Mouse (Mus musculus): Measurements from ENCODE around the gene Tex11. TPM values are rescaled to one million over a fixed set of nuclear protein-coding genes. Genes with fewer than 3 reads are reported as not detected.
A peak's percentile ranks its signal among the peaks of the same experiment; 100 is the strongest.
"Not testable (repeated sequence)": the region's sequence is repeated elsewhere in the genome, so short reads cannot be mapped to it uniquely, and the experiment has no call there.

The Tex11 gene
- polyA plus RNA-seq (2015; fragmentation: Nextera tagmentation; extraction: Ambion mirVana): 0.05 and 0.14 TPM in 2 replicates

DNA sequence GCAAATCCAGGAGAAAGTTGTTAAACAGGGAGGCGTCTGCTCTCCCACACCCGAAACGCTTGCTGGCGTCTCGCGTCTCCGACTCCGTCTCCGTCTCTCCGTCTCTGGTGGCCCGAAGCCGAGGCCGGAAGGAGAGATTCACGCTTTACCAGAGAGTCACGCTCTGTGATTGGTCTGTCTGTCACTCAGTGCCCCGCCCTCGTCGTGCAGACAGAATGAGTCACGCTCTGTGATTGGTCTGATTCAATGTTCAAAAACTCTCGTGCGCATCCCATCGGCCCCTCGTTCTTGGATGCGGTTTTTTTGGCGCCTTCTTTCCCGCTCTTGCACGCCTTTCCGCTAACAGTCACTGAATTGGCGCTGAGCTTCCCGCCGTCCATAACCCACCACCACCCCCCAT, at the start of gene Tex11:
Gene Tex11, minus strand, starts transcription at position 127 of the 400 bp plus-strand sequence.
- no peak within 1 kb of the TSS for H3K4me2 ChIP-seq (replicated peaks)
- no peak within 1 kb of the TSS for H3K27ac ChIP-seq (replicated peaks)
- no peaks in the 10 kb centered on the region for H3K27me3 ChIP-seq
- no peak within 1 kb of the TSS for H3K4me3 ChIP-seq (replicated peaks)
- H3K4me1 ChIP-seq: no peaks in the 10 kb centered on the region
- H3K36me3 ChIP-seq: no peaks in the 10 kb centered on the region
- no peak for ATAC-seq (ENCODE audit: insufficient number of reproducible peaks, low FRiP score, low TSS enrichment, low read depth)
- H3K9me3 ChIP-seq (replicated peaks): no peaks in the 10 kb centered on the region
- H3K9ac ChIP-seq: no peak within 1 kb of the TSS
- WGBS: 88% methylated on average over 31 of the region's 31 CpGs

GRCm38 (mm10) chrX:101085920-101086319, 26.5 kb upstream of the Tex11 start, which contains the start of gene Slc7a3:
TSS of gene Slc7a3 (minus strand) at chrX:101086020.
- Histone ChIP-seq H3K9ac (no peak within 1 kb of the TSS), H3K9me3 (replicated peaks) (no peaks in the 10 kb centered on the region), H3K27me3 (peaks cover 8% of the 10 kb centered on the region), H3K4me1 (no peaks in the 10 kb centered on the region), H3K27ac (replicated peaks) (no peak within 1 kb of the TSS), H3K4me3 (replicated peaks) (peak within 1 kb of the TSS; percentile 20), H3K36me3 (no peaks in the 10 kb centered on the region), H3K4me2 (replicated peaks) (peak within 1 kb of the TSS; percentile 48)
- ATAC-seq (ENCODE audit: insufficient number of reproducible peaks, low FRiP score, low TSS enrichment, low read depth): no peak
- 32% methylated on average over 11 of the region's 11 CpGs for WGBS

GRCm38 (mm10) chrX:101085211-101085610, 25.7 kb upstream of the Tex11 start:
- Histone ChIP-seq H3K4me2 (replicated peaks) (peak overlapping the region; percentile 48), H3K4me3 (replicated peaks) (peak overlapping the region; percentile 20)
- not testable (repeated sequence) for H3K27me3 ChIP-seq; ATAC-seq (ENCODE audit: insufficient number of reproducible peaks, low FRiP score, low TSS enrichment, low read depth); H3K4me1 ChIP-seq; H3K9ac ChIP-seq; H3K9me3 ChIP-seq (replicated peaks); H3K27ac ChIP-seq (replicated peaks); H3K36me3 ChIP-seq
- WGBS: 13% methylated on average over 9 of the region's 9 CpGs

GRCm38 (mm10) chrX:101084192-101084591, 24.7 kb upstream of the Tex11 start:
- ATAC-seq (ENCODE audit: insufficient number of reproducible peaks, low FRiP score, low TSS enrichment, low read depth): no peak
- Histone ChIP-seq H3K9ac (no peak overlapping the region), H3K36me3 (no peaks in the 10 kb centered on the region), H3K4me3 (replicated peaks) (no peak overlapping the region), H3K27ac (replicated peaks) (no peak overlapping the region), H3K4me1 (no peaks in the 10 kb centered on the region), H3K4me2 (replicated peaks) (no peak overlapping the region), H3K27me3 (peaks cover 8% of the 10 kb centered on the region), H3K9me3 (replicated peaks) (no peaks in the 10 kb centered on the region)
- WGBS: 54% methylated on average over 2 of the region's 2 CpGs

- Histone ChIP-seq H3K4me1 (no peaks in the 10 kb centered on the region), H3K4me2 (replicated peaks) (no peak overlapping the region), H3K27me3 (no peaks in the 10 kb centered on the region), H3K4me3 (replicated peaks) (no peak overlapping the region), H3K27ac (replicated peaks) (no peak overlapping the region), H3K9me3 (replicated peaks) (no peaks in the 10 kb centered on the region), H3K36me3 (no peaks in the 10 kb centered on the region), H3K9ac (no peak overlapping the region)
- 48% methylated on average over 1 of the region's 1 CpGs for WGBS
- no peak for ATAC-seq (ENCODE audit: insufficient number of reproducible peaks, low FRiP score, low TSS enrichment, low read depth)
Observed at GRCm38 (mm10) chrX:101065245-101065644, 5.8 kb upstream of the Tex11 start.

DNA sequence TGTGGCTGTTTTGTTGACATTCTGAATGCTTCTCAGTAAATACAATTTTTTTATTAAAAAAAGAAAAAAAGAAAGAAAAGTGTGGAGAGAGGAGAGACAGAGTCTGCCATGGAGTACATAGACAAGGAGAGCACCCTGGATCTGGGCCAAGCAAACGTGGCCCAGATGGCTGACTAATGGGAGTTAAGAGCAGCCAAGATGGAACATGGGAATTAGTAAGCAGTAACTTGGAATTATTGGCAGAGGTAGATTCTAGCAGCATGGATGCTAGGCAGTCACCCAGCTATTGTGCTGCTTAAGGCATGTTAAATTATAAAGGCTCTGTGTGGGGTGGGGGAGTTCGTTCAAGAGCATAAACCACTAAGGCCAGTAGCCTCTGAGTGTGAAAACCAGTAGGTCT, 4.0 kb upstream of the Tex11 start:
- no peaks in the 10 kb centered on the region for H3K27me3 ChIP-seq
- no peaks in the 10 kb centered on the region for H3K4me1 ChIP-seq
- H3K27ac ChIP-seq (replicated peaks): no peak overlapping the region
- H3K4me2 ChIP-seq (replicated peaks): no peak overlapping the region
- no peaks in the 10 kb centered on the region for H3K36me3 ChIP-seq
- H3K9me3 ChIP-seq (replicated peaks): no peaks in the 10 kb centered on the region
- WGBS: 36% methylated on average over 2 of the region's 2 CpGs
- ATAC-seq (ENCODE audit: insufficient number of reproducible peaks, low FRiP score, low TSS enrichment, low read depth): no peak
- no peak overlapping the region for H3K9ac ChIP-seq
- H3K4me3 ChIP-seq (replicated peaks): no peak overlapping the region

- WGBS: 39% methylated on average over 2 of the region's 2 CpGs
Observed at GRCm38 (mm10) chrX:100943640-100944039, 115.8 kb downstream of the Tex11 start.

GRCm38 (mm10) chrX:100839211-100839610, 220.3 kb downstream of the Tex11 start:
- Histone ChIP-seq H3K9me3 (replicated peaks) (no peaks in the 10 kb centered on the region), H3K27me3 (no peaks in the 10 kb centered on the region), H3K4me2 (replicated peaks) (no peak overlapping the region), H3K27ac (replicated peaks) (no peak overlapping the region), H3K36me3 (no peaks in the 10 kb centered on the region), H3K4me3 (replicated peaks) (no peak overlapping the region), H3K4me1 (no peaks in the 10 kb centered on the region), H3K9ac (no peak overlapping the region)
- ATAC-seq (ENCODE audit: insufficient number of reproducible peaks, low FRiP score, low TSS enrichment, low read depth): no peak

More at GRCm38 (mm10) chrX:100943640-100944039, 115.8 kb downstream of the Tex11 start:
- Histone ChIP-seq H3K27me3 (no peaks in the 10 kb centered on the region), H3K36me3 (no peaks in the 10 kb centered on the region), H3K4me3 (replicated peaks) (no peak overlapping the region), H3K9me3 (replicated peaks) (no peaks in the 10 kb centered on the region), H3K4me1 (no peaks in the 10 kb centered on the region), H3K27ac (replicated peaks) (no peak overlapping the region), H3K9ac (no peak overlapping the region), H3K4me2 (replicated peaks) (no peak overlapping the region)
- ATAC-seq (ENCODE audit: insufficient number of reproducible peaks, low FRiP score, low TSS enrichment, low read depth): no peak

- 77% methylated on average over 2 of the region's 2 CpGs for WGBS
- ATAC-seq (ENCODE audit: insufficient number of reproducible peaks, low FRiP score, low TSS enrichment, low read depth): no peak
- no peak overlapping the region for H3K4me3 ChIP-seq (replicated peaks)
- H3K9me3 ChIP-seq (replicated peaks): no peaks in the 10 kb centered on the region
- no peak overlapping the region for H3K4me2 ChIP-seq (replicated peaks)
- no peaks in the 10 kb centered on the region for H3K4me1 ChIP-seq
- H3K27me3 ChIP-seq: no peaks in the 10 kb centered on the region
- H3K9ac ChIP-seq: no peak overlapping the region
- no peaks in the 10 kb centered on the region for H3K36me3 ChIP-seq
- H3K27ac ChIP-seq (replicated peaks): no peak overlapping the region
Observed at GRCm38 (mm10) chrX:100832806-100833205, 226.7 kb downstream of the Tex11 start.

DNA sequence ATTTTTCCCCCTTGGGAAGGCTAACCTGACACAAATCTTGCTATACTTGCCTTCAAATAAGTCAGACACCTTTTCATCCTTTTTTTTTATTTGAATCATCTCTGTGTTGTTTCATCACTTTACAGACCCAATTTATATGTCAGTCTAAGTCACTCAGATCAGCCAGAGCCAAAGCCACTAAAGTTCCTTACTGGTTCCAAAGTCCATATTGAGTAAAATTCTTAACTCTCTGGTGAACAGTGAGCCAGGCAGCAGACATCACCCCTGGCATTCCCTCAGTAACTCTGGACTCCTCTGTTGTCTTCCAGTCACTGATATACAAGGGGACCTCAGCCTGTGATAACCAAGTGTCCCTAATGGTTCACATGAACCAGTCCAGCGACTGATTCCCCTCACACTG, 233.9 kb downstream of the Tex11 start:
- 72% methylated on average over 1 of the region's 1 CpGs for WGBS
- no peaks in the 10 kb centered on the region for H3K4me1 ChIP-seq
- H3K9me3 ChIP-seq (replicated peaks): no peaks in the 10 kb centered on the region
- no peak overlapping the region for H3K9ac ChIP-seq
- no peak overlapping the region for H3K4me2 ChIP-seq (replicated peaks)
- no peaks in the 10 kb centered on the region for H3K27me3 ChIP-seq
- H3K36me3 ChIP-seq: no peaks in the 10 kb centered on the region
- ATAC-seq (ENCODE audit: insufficient number of reproducible peaks, low FRiP score, low TSS enrichment, low read depth): no peak
- H3K27ac ChIP-seq (replicated peaks): no peak overlapping the region
- H3K4me3 ChIP-seq (replicated peaks): no peak overlapping the region

- ATAC-seq (ENCODE audit: insufficient number of reproducible peaks, low FRiP score, low TSS enrichment, low read depth): no peak
- no peak overlapping the region for H3K9ac ChIP-seq
- no peaks in the 10 kb centered on the region for H3K27me3 ChIP-seq
- no peak overlapping the region for H3K27ac ChIP-seq (replicated peaks)
- no peak overlapping the region for H3K4me2 ChIP-seq (replicated peaks)
- H3K36me3 ChIP-seq: no peaks in the 10 kb centered on the region
- no peak overlapping the region for H3K4me3 ChIP-seq (replicated peaks)
- 57% methylated on average over 1 of the region's 1 CpGs for WGBS
- H3K4me1 ChIP-seq: no peaks in the 10 kb centered on the region
- no peaks in the 10 kb centered on the region for H3K9me3 ChIP-seq (replicated peaks)
Observed at GRCm38 (mm10) chrX:100821149-100821548, 238.3 kb downstream of the Tex11 start.

DNA sequence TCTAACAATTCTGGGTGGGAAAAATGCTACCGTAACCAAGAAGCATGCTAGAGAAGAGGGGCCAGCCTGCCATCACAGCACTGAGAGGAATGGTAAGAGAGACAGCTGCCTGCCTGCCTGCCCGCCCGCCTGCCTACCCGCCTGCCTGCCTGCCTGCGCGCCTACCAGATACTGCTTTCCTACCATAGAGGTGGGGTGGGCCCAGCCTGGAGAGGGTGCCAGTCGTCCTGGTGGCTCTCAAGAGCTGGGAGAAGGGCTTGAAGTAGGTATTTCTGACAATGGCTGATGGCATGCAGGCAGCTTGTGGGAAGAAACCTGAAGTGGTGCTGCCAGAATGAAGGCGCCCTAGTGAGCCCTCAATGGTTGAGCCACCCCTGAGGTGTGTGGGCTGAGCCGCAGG, 240.8 kb downstream of the Tex11 start:
- H3K36me3 ChIP-seq: 0 out of 2 replicates have a peak, but pooled peaks cover 9% of the 10 kb centered on the region
- WGBS: 90% methylated on average over 9 of the region's 9 CpGs
- H3K9ac ChIP-seq: no peak overlapping the region
- ATAC-seq (ENCODE audit: insufficient number of reproducible peaks, low FRiP score, low TSS enrichment, low read depth): no peak
- no peaks in the 10 kb centered on the region for H3K4me1 ChIP-seq
- H3K27me3 ChIP-seq: no peaks in the 10 kb centered on the region
- H3K27ac ChIP-seq (replicated peaks): no peak overlapping the region
- no peak overlapping the region for H3K4me2 ChIP-seq (replicated peaks)
- H3K9me3 ChIP-seq (replicated peaks): no peaks in the 10 kb centered on the region
- no peak overlapping the region for H3K4me3 ChIP-seq (replicated peaks)
